Mouse (Mus musculus): ENCODE results near the gene Tacc2. TPM values are rescaled to one million over a fixed set of nuclear protein-coding genes. Genes with fewer than 3 reads are reported as not detected.
A peak's percentile ranks its signal among the peaks of the same experiment; 100 is the strongest.

The Tacc2 gene
- polyA plus RNA-seq, 1 experiment from 2014 or later = 35.9 TPM

- Histone ChIP-seq H3K4me2 (no peak overlapping the region), H3K4me1 (peaks cover 62% of the 10 kb centered on the region), H3K36me3 (peaks cover 15% of the 10 kb centered on the region), H3K27ac (no peak overlapping the region), H3K27me3 (no peaks in the 10 kb centered on the region), H3K9me3 (replicated peaks) (no peaks in the 10 kb centered on the region), H3K9ac (no peak overlapping the region), H3K4me3 (replicated peaks) (no peak overlapping the region)
- 83% methylated on average over 16 of the region's 16 CpGs for whole genome bisulfite sequencing
- ATAC-seq (replicated peaks; ENCODE audit: low FRiP score) = no peak
These were observed 119.4 kb downstream of the Tacc2 start for GRCm38 (mm10) chr7:130696347-130697234.

- no peaks in the 10 kb centered on the region for H3K9me3 ChIP-seq (replicated peaks)
- H3K4me1 ChIP-seq = peaks cover 46% of the 10 kb centered on the region
- no peaks in the 10 kb centered on the region for H3K27me3 ChIP-seq
- peaks cover 15% of the 10 kb centered on the region for H3K36me3 ChIP-seq
- no peak overlapping the region for H3K4me2 ChIP-seq
- H3K27ac ChIP-seq = no peak overlapping the region
- no peak for ATAC-seq (replicated peaks; ENCODE audit: low FRiP score)
- no peak overlapping the region for H3K4me3 ChIP-seq (replicated peaks)
- no peak overlapping the region for H3K9ac ChIP-seq
These were observed 121.2 kb downstream of the Tacc2 start for GRCm38 (mm10) chr7:130698480-130698879.

- no peaks in the 10 kb centered on the region for H3K9me3 ChIP-seq (replicated peaks)
- H3K4me1 ChIP-seq = peaks cover 24% of the 10 kb centered on the region
- H3K36me3 ChIP-seq = peaks cover 15% of the 10 kb centered on the region
- no peak overlapping the region for H3K27ac ChIP-seq
- no peak overlapping the region for H3K4me2 ChIP-seq
- ATAC-seq (replicated peaks; ENCODE audit: low FRiP score) = no peak
- H3K27me3 ChIP-seq = no peaks in the 10 kb centered on the region
- 71% methylated on average over 1 of the region's 1 CpGs for WGBS
- no peak overlapping the region for H3K4me3 ChIP-seq (replicated peaks)
- H3K9ac ChIP-seq = no peak overlapping the region
These were observed 124.1 kb downstream of the Tacc2 start for GRCm38 (mm10) chr7:130701336-130701735.

GRCm38 (mm10) chr7:130705230-130705629, 128.0 kb downstream of the Tacc2 start:
- Histone ChIP-seq H3K4me2 (no peak overlapping the region), H3K27me3 (no peaks in the 10 kb centered on the region), H3K9ac (no peak overlapping the region), H3K9me3 (replicated peaks) (no peaks in the 10 kb centered on the region), H3K4me3 (replicated peaks) (no peak overlapping the region), H3K36me3 (peaks cover 3% of the 10 kb centered on the region), H3K4me1 (peaks cover 33% of the 10 kb centered on the region), H3K27ac (no peak overlapping the region)
- ATAC-seq (replicated peaks; ENCODE audit: low FRiP score) = no peak
- whole genome bisulfite sequencing = 82% methylated on average over 2 of the region's 2 CpGs

- Histone ChIP-seq H3K4me3 (replicated peaks) (no peak overlapping the region), H3K9me3 (replicated peaks) (no peaks in the 10 kb centered on the region), H3K9ac (no peak overlapping the region), H3K27me3 (no peaks in the 10 kb centered on the region), H3K4me1 (peaks cover 30% of the 10 kb centered on the region), H3K36me3 (no peaks in the 10 kb centered on the region), H3K27ac (peak overlapping the region; percentile 79), H3K4me2 (no peak overlapping the region)
- WGBS = 25% methylated on average over 9 of the region's 9 CpGs
- 0 out of 2 replicates have a peak, but pooled peaks have one; percentile 52 for ATAC-seq (replicated peaks; ENCODE audit: low FRiP score)
These were observed 131.7 kb downstream of the Tacc2 start for GRCm38 (mm10) chr7:130708940-130709339.

GRCm38 (mm10) chr7:130709372-130710274, 132.4 kb downstream of the Tacc2 start:
- Histone ChIP-seq H3K27me3 (no peaks in the 10 kb centered on the region), H3K4me2 (no peak overlapping the region), H3K9me3 (replicated peaks) (no peaks in the 10 kb centered on the region), H3K9ac (no peak overlapping the region), H3K27ac (peak overlapping the region; percentile 79), H3K36me3 (no peaks in the 10 kb centered on the region), H3K4me1 (peaks cover 26% of the 10 kb centered on the region), H3K4me3 (replicated peaks) (no peak overlapping the region)
- 0 out of 2 replicates have a peak, but pooled peaks have one; percentile 20 for ATAC-seq (replicated peaks; ENCODE audit: low FRiP score)
- WGBS = 36% methylated on average over 9 of the region's 9 CpGs

GRCm38 (mm10) chr7:130711851-130712250, 134.6 kb downstream of the Tacc2 start:
- no peak overlapping the region for H3K4me3 ChIP-seq (replicated peaks)

GRCm38 (mm10) chr7:130713319-130713718, 136.1 kb downstream of the Tacc2 start:
- Histone ChIP-seq H3K27me3 (no peaks in the 10 kb centered on the region), H3K36me3 (peaks cover 22% of the 10 kb centered on the region), H3K9ac (no peak overlapping the region), H3K9me3 (replicated peaks) (no peaks in the 10 kb centered on the region), H3K4me1 (peaks cover 23% of the 10 kb centered on the region), H3K4me3 (replicated peaks) (no peak overlapping the region), H3K27ac (no peak overlapping the region), H3K4me2 (no peak overlapping the region)
- ATAC-seq (replicated peaks; ENCODE audit: low FRiP score) = no peak
- 78% methylated on average over 6 of the region's 6 CpGs for WGBS

More at GRCm38 (mm10) chr7:130711851-130712250, 134.6 kb downstream of the Tacc2 start:
- H3K27me3 ChIP-seq = no peaks in the 10 kb centered on the region
- H3K9me3 ChIP-seq (replicated peaks) = no peaks in the 10 kb centered on the region
- H3K4me2 ChIP-seq = no peak overlapping the region
- ATAC-seq (replicated peaks; ENCODE audit: low FRiP score) = no peak
- no peak overlapping the region for H3K9ac ChIP-seq
- WGBS = 89% methylated on average over 7 of the region's 7 CpGs
- no peak overlapping the region for H3K27ac ChIP-seq
- peaks cover 8% of the 10 kb centered on the region for H3K36me3 ChIP-seq
- H3K4me1 ChIP-seq = peaks cover 27% of the 10 kb centered on the region

- Histone ChIP-seq H3K9ac (no peak overlapping the region), H3K9me3 (replicated peaks) (no peaks in the 10 kb centered on the region), H3K4me1 (peaks cover 26% of the 10 kb centered on the region), H3K4me3 (replicated peaks) (no peak overlapping the region), H3K36me3 (peaks cover 27% of the 10 kb centered on the region), H3K27ac (no peak overlapping the region), H3K4me2 (no peak overlapping the region), H3K27me3 (no peaks in the 10 kb centered on the region)
- WGBS = 95% methylated on average over 3 of the region's 3 CpGs
- no peak for ATAC-seq (replicated peaks; ENCODE audit: low FRiP score)
These were observed 138.2 kb downstream of the Tacc2 start for GRCm38 (mm10) chr7:130715467-130715866.

GRCm38 (mm10) chr7:130716341-130716740, 139.1 kb downstream of the Tacc2 start:
- H3K9ac ChIP-seq = no peak overlapping the region
- no peak overlapping the region for H3K27ac ChIP-seq
- H3K4me1 ChIP-seq = peaks cover 35% of the 10 kb centered on the region
- H3K9me3 ChIP-seq (replicated peaks) = no peaks in the 10 kb centered on the region
- no peak overlapping the region for H3K4me3 ChIP-seq (replicated peaks)
- H3K36me3 ChIP-seq = peaks cover 27% of the 10 kb centered on the region
- 79% methylated on average over 4 of the region's 4 CpGs for WGBS
- H3K27me3 ChIP-seq = no peaks in the 10 kb centered on the region
- no peak overlapping the region for H3K4me2 ChIP-seq
- no peak for ATAC-seq (replicated peaks; ENCODE audit: low FRiP score)

GRCm38 (mm10) chr7:130716989-130717388, 139.8 kb downstream of the Tacc2 start:
- peaks cover 40% of the 10 kb centered on the region for H3K4me1 ChIP-seq
- H3K27me3 ChIP-seq = no peaks in the 10 kb centered on the region
- ATAC-seq (replicated peaks; ENCODE audit: low FRiP score) = no peak
- H3K36me3 ChIP-seq = peaks cover 27% of the 10 kb centered on the region
- H3K4me2 ChIP-seq = no peak overlapping the region
- 93% methylated on average over 5 of the region's 6 CpGs for WGBS
- no peaks in the 10 kb centered on the region for H3K9me3 ChIP-seq (replicated peaks)
- H3K27ac ChIP-seq = no peak overlapping the region
- no peak overlapping the region for H3K9ac ChIP-seq
- no peak overlapping the region for H3K4me3 ChIP-seq (replicated peaks)

All from kidney, embryonic 15.5 days (tissue).